Mouse (Mus musculus) bone marrow macrophage, adult 2 months (primary cell): Measurements from ENCODE around the gene Ltbp1. TPM values are rescaled to one million over a fixed set of nuclear protein-coding genes. Genes with fewer than 3 reads are reported as not detected.

ENCODE experiments used
- H3K27ac ChIP-seq: 2 replicates; pipeline ENCODE4 v1.5.1; 2012; ENCODE audit warnings: low read depth, low read length; ENCODE audit not compliant: insufficient read depth
- H3K4me1 ChIP-seq: 2 replicates; pipeline ENCODE4 v1.6.1; 2012; ENCODE audit warnings: low read length; ENCODE audit not compliant: control insufficient read depth, insufficient read depth
- H3K4me3 ChIP-seq: 2 replicates; pipeline ENCODE4 v1.5.1; 2012; ENCODE audit warnings: mild to moderate bottlenecking, low read length, moderate library complexity; ENCODE audit not compliant: insufficient read depth
- CTCF ChIP-seq: IDR thresholded peaks from 2 replicates; pipeline ENCODE4 v1.5.1; 2012; ENCODE audit warnings: low read depth, mild to moderate bottlenecking, low read length, moderate library complexity
- POLR2A ChIP-seq: IDR thresholded peaks from 2 replicates; pipeline ENCODE4 v1.6.1; 2012; ENCODE audit warnings: mild to moderate bottlenecking, low read depth, low read length, borderline replicate concordance
- polyA plus RNA-seq: library from polyadenylated mRNA; stranded (reverse); fragments of >200 nt; gene quantifications from 2 replicates; pipeline ENCODE4 v1.2.4, GENCODE M21; 2012; ENCODE audit not compliant: missing spikeins, insufficient read depth, insufficient read length

Ltbp1 gene
- polyA plus RNA-seq, 1 experiment = 3.5 TPM

GRCm38 (mm10) chr17:75268506-75268905 is 263.1 kb downstream of the Ltbp1 start:
- TF ChIP-seq POLR2A = no peak
- TF ChIP-seq CTCF = no peak
- Histone ChIP-seq H3K4me1 (peaks cover 9% of the 10 kb centered on the region), H3K27ac (no peak overlapping the region), H3K4me3 (no peak overlapping the region)

GRCm38 (mm10) chr17:75272446-75272845 is 267.1 kb downstream of the Ltbp1 start:
- TF ChIP-seq CTCF (no peak), POLR2A (no peak)
- Histone ChIP-seq H3K4me3 (no peak overlapping the region), H3K4me1 (peaks cover 9% of the 10 kb centered on the region), H3K27ac (no peak overlapping the region)

- TF ChIP-seq CTCF = no peak
- TF ChIP-seq POLR2A = no peak
- peaks cover 9% of the 10 kb centered on the region for H3K4me1 ChIP-seq
These were observed 267.9 kb downstream of the Ltbp1 start for GRCm38 (mm10) chr17:75273272-75273671.

GRCm38 (mm10) chr17:75275302-75275701 is 269.9 kb downstream of the Ltbp1 start:
- no peak for TF ChIP-seq POLR2A
- no peak for TF ChIP-seq CTCF
- Histone ChIP-seq H3K4me1 (peaks cover 9% of the 10 kb centered on the region), H3K4me3 (no peak overlapping the region), H3K27ac (no peak overlapping the region)

More at GRCm38 (mm10) chr17:75273272-75273671, 267.9 kb downstream of the Ltbp1 start:
- no peak overlapping the region for H3K4me3 ChIP-seq
- H3K27ac ChIP-seq = no peak overlapping the region

- Histone ChIP-seq H3K4me1 (no peaks in the 10 kb centered on the region), H3K27ac (no peak overlapping the region), H3K4me3 (no peak overlapping the region)
- TF ChIP-seq CTCF (no peak), POLR2A (no peak)
These were observed 272.7 kb downstream of the Ltbp1 start for GRCm38 (mm10) chr17:75278106-75278505.

GRCm38 (mm10) chr17:75278561-75278960 is 273.2 kb downstream of the Ltbp1 start:
- Histone ChIP-seq H3K4me3 (no peak overlapping the region), H3K27ac (no peak overlapping the region), H3K4me1 (no peaks in the 10 kb centered on the region)
- no peak for TF ChIP-seq CTCF
- TF ChIP-seq POLR2A = no peak

- no peak overlapping the region for H3K4me3 ChIP-seq
- no peak overlapping the region for H3K27ac ChIP-seq
- no peaks in the 10 kb centered on the region for H3K4me1 ChIP-seq
- TF ChIP-seq CTCF = no peak
- no peak for TF ChIP-seq POLR2A
These were observed 276.0 kb downstream of the Ltbp1 start for GRCm38 (mm10) chr17:75281345-75281744.

GRCm38 (mm10) chr17:75284876-75285708 is 279.7 kb downstream of the Ltbp1 start:
- TF ChIP-seq POLR2A (no peak), CTCF (no peak)
- H3K27ac ChIP-seq = no peak overlapping the region
- H3K4me1 ChIP-seq = no peaks in the 10 kb centered on the region
- no peak overlapping the region for H3K4me3 ChIP-seq

GRCm38 (mm10) chr17:75292986-75293385 is 287.6 kb downstream of the Ltbp1 start:
- no peak overlapping the region for H3K27ac ChIP-seq
- no peak overlapping the region for H3K4me3 ChIP-seq
- no peaks in the 10 kb centered on the region for H3K4me1 ChIP-seq
- TF ChIP-seq POLR2A (no peak), CTCF (no peak)

- TF ChIP-seq POLR2A (no peak), CTCF (no peak)
- Histone ChIP-seq H3K4me1 (no peaks in the 10 kb centered on the region), H3K4me3 (no peak overlapping the region), H3K27ac (no peak overlapping the region)
These were observed 288.4 kb downstream of the Ltbp1 start for GRCm38 (mm10) chr17:75293725-75294124.
